Mouse (Mus musculus) cerebellum, adult 2 months (tissue): ENCODE results near the gene Strn4.
A peak's percentile ranks its signal among the peaks of the same experiment; 100 is the strongest.

Experiments used
- CTCF ChIP-seq: fragments of 200-500 bp; IDR thresholded peaks from 2 replicates; pipeline ENCODE4 v1.5.1; 2011; ENCODE audit warnings: low read depth, mild to moderate bottlenecking, control low read depth, low read length, moderate library complexity, borderline replicate concordance; ENCODE audit not compliant: insufficient read depth
- POLR2A ChIP-seq: fragments of 200-500 bp; IDR thresholded peaks from 2 replicates; pipeline ENCODE4 v1.6.1; 2011; ENCODE audit warnings: low read length, control low read depth, borderline replicate concordance; ENCODE audit not compliant: insufficient read depth

GRCm38 (mm10) chr7:16816078-16816474 is 387 bp downstream of the Strn4 start:
- TF ChIP-seq CTCF: no peak
- peak; percentile 44; the same call in 1 of the 2 replicates for TF ChIP-seq POLR2A
